Mouse (Mus musculus): ENCODE results near the gene Prodh2. TPM values are rescaled to one million over a fixed set of nuclear protein-coding genes. Genes with fewer than 3 reads are reported as not detected.

The Prodh2 gene
- polyA plus RNA-seq, 1 experiment from 2014 or later = not detected

DNA sequence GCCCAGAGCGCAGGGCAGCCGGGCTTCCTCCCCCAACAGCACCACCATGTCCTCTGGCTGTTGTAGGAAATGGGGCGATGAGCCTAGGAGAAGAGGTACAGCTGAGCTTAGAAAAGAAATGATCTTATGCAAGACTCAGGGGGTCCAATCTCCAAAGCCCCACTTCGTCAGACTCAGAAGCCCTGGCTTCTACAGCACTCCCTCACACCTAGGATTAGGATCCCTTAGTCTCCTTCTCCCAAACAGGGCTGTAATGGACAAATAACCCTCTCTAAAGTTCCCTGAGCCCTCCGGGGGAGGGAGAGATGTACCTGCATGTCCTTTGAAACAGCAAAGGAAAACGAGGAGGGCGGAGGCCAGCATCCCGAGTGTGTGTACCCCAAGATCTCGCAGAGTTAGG is 36.9 kb upstream of the Prodh2 start:
- peak overlapping the region; percentile 28; the same call in 1 of the 2 replicates for H3K4me3 ChIP-seq (ENCODE audit: low read depth, low read length)
- no peak for ATAC-seq
- H3K9ac ChIP-seq (ENCODE audit: low read depth, low read length) = peak overlapping the region; percentile 30; the same call in 1 of the 2 replicates
- H3K36me3 ChIP-seq (ENCODE audit: control insufficient read depth, insufficient read depth, low read length) = no peaks in the 10 kb centered on the region
- peak overlapping the region; percentile 59 for H3K4me2 ChIP-seq (ENCODE audit: low read length)
- peaks cover 72% of the 10 kb centered on the region for H3K27me3 ChIP-seq (ENCODE audit: control insufficient read depth, insufficient read depth, low read depth, low read length)
- peaks cover 27% of the 10 kb centered on the region for H3K4me1 ChIP-seq (ENCODE audit: control insufficient read depth, insufficient read depth, low read length)
- no peak overlapping the region for H3K27ac ChIP-seq (ENCODE audit: low read length)
- WGBS = 1% methylated on average over 9 of the region's 9 CpGs
- H3K9me3 ChIP-seq (replicated peaks; ENCODE audit: control insufficient read depth, low read length, poor library complexity, severe bottlenecking) = no peaks in the 10 kb centered on the region

DNA sequence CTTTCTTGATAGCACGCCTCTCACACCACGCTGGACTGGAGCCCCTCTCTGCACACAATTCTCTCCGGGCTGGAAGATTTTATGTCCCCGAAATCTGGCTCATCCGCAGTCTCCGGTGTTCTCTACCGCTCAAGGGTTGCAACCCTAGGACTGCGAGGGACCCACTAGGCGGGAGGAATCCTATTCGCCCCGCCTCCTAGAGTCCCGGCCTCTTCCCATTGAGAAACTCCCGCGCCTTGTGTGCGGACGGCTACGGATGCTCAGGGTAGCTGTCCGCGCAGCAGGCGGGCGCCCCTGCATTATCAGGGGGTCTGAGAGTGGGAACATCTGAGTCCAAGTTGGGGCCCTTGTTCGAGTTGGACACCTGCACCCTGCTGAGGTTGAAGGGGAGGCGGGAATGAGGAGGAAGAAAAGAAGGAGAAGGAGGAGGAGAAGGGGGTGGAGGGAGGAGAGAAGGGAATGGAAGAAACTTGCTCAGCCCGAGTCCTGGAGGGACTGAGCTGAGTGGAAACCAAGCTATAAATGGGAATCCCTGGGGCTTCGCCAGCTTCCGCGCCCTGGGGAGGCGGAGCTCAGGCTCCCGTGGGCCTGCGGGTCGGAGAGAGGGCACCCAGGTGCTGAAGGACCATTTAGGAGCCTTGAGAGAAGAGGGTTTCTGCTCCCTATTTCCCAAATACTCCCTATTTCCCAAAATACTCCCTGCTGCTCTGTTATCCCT is 36.4 kb upstream of the Prodh2 start:
- H3K27ac ChIP-seq (ENCODE audit: low read length) = no peak overlapping the region
- H3K27me3 ChIP-seq (ENCODE audit: control insufficient read depth, insufficient read depth, low read depth, low read length) = peaks cover 70% of the 10 kb centered on the region
- peaks cover 27% of the 10 kb centered on the region for H3K4me1 ChIP-seq (ENCODE audit: control insufficient read depth, insufficient read depth, low read length)
- no peaks in the 10 kb centered on the region for H3K36me3 ChIP-seq (ENCODE audit: control insufficient read depth, insufficient read depth, low read length)
- no peaks in the 10 kb centered on the region for H3K9me3 ChIP-seq (replicated peaks; ENCODE audit: control insufficient read depth, low read length, poor library complexity, severe bottlenecking)
- under 1% methylated on average over 31 of the region's 31 CpGs for WGBS
- H3K4me2 ChIP-seq (ENCODE audit: low read length) = peak overlapping the region; percentile 59
- ATAC-seq = 0 out of 2 replicates have a peak, but pooled peaks have one; percentile 18
- H3K9ac ChIP-seq (ENCODE audit: low read depth, low read length) = peak overlapping the region; percentile 31; the same call in 1 of the 2 replicates
- peak overlapping the region; percentile 28 for H3K4me3 ChIP-seq (ENCODE audit: low read depth, low read length)

- WGBS = 2% methylated on average over 16 of the region's 16 CpGs
- Histone ChIP-seq H3K9ac (ENCODE audit: low read depth, low read length) (peak within 1 kb of the TSS; percentile 31; the same call in 1 of the 2 replicates), H3K4me3 (ENCODE audit: low read depth, low read length) (peak within 1 kb of the TSS; percentile 28), H3K27me3 (ENCODE audit: control insufficient read depth, insufficient read depth, low read depth, low read length) (peaks cover 71% of the 10 kb centered on the region), H3K36me3 (ENCODE audit: control insufficient read depth, insufficient read depth, low read length) (no peaks in the 10 kb centered on the region), H3K4me1 (ENCODE audit: control insufficient read depth, insufficient read depth, low read length) (peaks cover 27% of the 10 kb centered on the region), H3K9me3 (replicated peaks; ENCODE audit: control insufficient read depth, low read length, poor library complexity, severe bottlenecking) (no peaks in the 10 kb centered on the region), H3K4me2 (ENCODE audit: low read length) (peak within 1 kb of the TSS; percentile 59), H3K27ac (ENCODE audit: low read length) (no peak within 1 kb of the TSS)
- peak; percentile 80 for ATAC-seq
Measured at GRCm38 (mm10) chr7:30457629-30458330, 35.6 kb upstream of the Prodh2 start, which contains the start of the genes Kirrel2 and Nphs1. Gene Kirrel2 (minus strand): TSS chr7:30457690. Gene Nphs1 (plus strand): TSS chr7:30458315.

DNA sequence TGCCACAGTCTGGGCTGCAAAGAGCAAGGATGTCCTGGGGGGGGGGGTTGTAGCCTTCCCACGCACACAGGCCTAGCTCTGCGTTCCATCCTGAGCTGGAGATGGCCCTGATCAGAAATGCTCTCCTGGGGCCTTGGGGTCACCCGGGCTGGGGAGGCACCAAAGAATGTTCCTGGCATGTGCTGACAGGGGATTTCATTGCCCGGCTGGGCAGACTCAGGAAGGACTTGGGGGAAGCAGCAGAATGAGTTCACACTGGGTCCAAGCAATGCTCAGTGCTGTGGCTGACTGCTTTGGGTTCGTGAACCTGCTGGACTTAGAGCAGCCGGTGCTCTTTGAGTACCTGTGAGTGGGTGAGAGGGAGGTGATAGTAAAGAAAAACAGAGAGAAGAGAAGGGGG is 33.9 kb upstream of the Prodh2 start:
- no peak overlapping the region for H3K4me2 ChIP-seq (ENCODE audit: low read length)
- 36% methylated on average over 6 of the region's 6 CpGs for WGBS
- H3K4me1 ChIP-seq (ENCODE audit: control insufficient read depth, insufficient read depth, low read length) = peaks cover 19% of the 10 kb centered on the region
- no peak for ATAC-seq
- H3K9ac ChIP-seq (ENCODE audit: low read depth, low read length) = no peak overlapping the region
- H3K27me3 ChIP-seq (ENCODE audit: control insufficient read depth, insufficient read depth, low read depth, low read length) = peaks cover 71% of the 10 kb centered on the region
- H3K36me3 ChIP-seq (ENCODE audit: control insufficient read depth, insufficient read depth, low read length) = no peaks in the 10 kb centered on the region
- H3K4me3 ChIP-seq (ENCODE audit: low read depth, low read length) = no peak overlapping the region
- no peak overlapping the region for H3K27ac ChIP-seq (ENCODE audit: low read length)
- no peaks in the 10 kb centered on the region for H3K9me3 ChIP-seq (replicated peaks; ENCODE audit: control insufficient read depth, low read length, poor library complexity, severe bottlenecking)

GRCm38 (mm10) chr7:30463568-30463967 is 29.9 kb upstream of the Prodh2 start:
- Histone ChIP-seq H3K4me3 (ENCODE audit: low read depth, low read length) (no peak overlapping the region), H3K9me3 (replicated peaks; ENCODE audit: control insufficient read depth, low read length, poor library complexity, severe bottlenecking) (no peaks in the 10 kb centered on the region), H3K4me1 (ENCODE audit: control insufficient read depth, insufficient read depth, low read length) (no peaks in the 10 kb centered on the region), H3K27ac (ENCODE audit: low read length) (no peak overlapping the region), H3K36me3 (ENCODE audit: control insufficient read depth, insufficient read depth, low read length) (no peaks in the 10 kb centered on the region), H3K9ac (ENCODE audit: low read depth, low read length) (no peak overlapping the region), H3K27me3 (ENCODE audit: control insufficient read depth, insufficient read depth, low read depth, low read length) (peaks cover 77% of the 10 kb centered on the region), H3K4me2 (ENCODE audit: low read length) (no peak overlapping the region)
- WGBS = 29% methylated on average over 7 of the region's 7 CpGs
- no peak for ATAC-seq

DNA sequence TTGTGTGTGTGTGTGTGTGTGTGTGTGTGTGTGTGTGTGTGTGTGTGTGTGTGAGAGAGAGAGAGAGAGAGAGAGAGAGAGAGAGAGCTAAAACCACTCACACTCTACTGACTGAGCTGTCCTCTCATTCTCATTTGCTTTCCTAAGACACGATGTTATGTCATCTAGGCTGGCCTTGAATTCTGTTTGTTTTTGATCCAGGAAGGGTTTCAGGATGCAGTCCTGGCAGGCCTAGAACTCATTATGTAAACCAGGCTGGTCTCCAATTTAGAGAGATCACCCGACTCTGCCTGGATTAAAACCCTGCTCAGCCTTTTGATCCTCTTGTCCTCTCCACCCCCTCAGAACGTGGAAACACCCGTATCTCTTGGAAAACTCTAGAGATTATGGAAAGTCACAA is 29.4 kb upstream of the Prodh2 start:
- Histone ChIP-seq H3K27ac (ENCODE audit: low read length) (no peak overlapping the region), H3K9me3 (replicated peaks; ENCODE audit: control insufficient read depth, low read length, poor library complexity, severe bottlenecking) (no peaks in the 10 kb centered on the region), H3K36me3 (ENCODE audit: control insufficient read depth, insufficient read depth, low read length) (no peaks in the 10 kb centered on the region), H3K4me3 (ENCODE audit: low read depth, low read length) (no peak overlapping the region), H3K9ac (ENCODE audit: low read depth, low read length) (no peak overlapping the region), H3K27me3 (ENCODE audit: control insufficient read depth, insufficient read depth, low read depth, low read length) (peaks cover 77% of the 10 kb centered on the region), H3K4me1 (ENCODE audit: control insufficient read depth, insufficient read depth, low read length) (no peaks in the 10 kb centered on the region), H3K4me2 (ENCODE audit: low read length) (no peak overlapping the region)
- ATAC-seq = no peak
- 10% methylated on average over 4 of the region's 4 CpGs for WGBS

GRCm38 (mm10) chr7:30464816-30465300 is 28.6 kb upstream of the Prodh2 start:
- no peak overlapping the region for H3K4me3 ChIP-seq (ENCODE audit: low read depth, low read length)
- no peak overlapping the region for H3K9ac ChIP-seq (ENCODE audit: low read depth, low read length)
- H3K27ac ChIP-seq (ENCODE audit: low read length) = no peak overlapping the region
- ATAC-seq = no peak
- H3K27me3 ChIP-seq (ENCODE audit: control insufficient read depth, insufficient read depth, low read depth, low read length) = peaks cover 71% of the 10 kb centered on the region
- H3K4me2 ChIP-seq (ENCODE audit: low read length) = no peak overlapping the region
- H3K36me3 ChIP-seq (ENCODE audit: control insufficient read depth, insufficient read depth, low read length) = no peaks in the 10 kb centered on the region
- no peaks in the 10 kb centered on the region for H3K9me3 ChIP-seq (replicated peaks; ENCODE audit: control insufficient read depth, low read length, poor library complexity, severe bottlenecking)
- H3K4me1 ChIP-seq (ENCODE audit: control insufficient read depth, insufficient read depth, low read length) = no peaks in the 10 kb centered on the region
- 13% methylated on average over 6 of the region's 6 CpGs for WGBS

GRCm38 (mm10) chr7:30472411-30472810 is 21.0 kb upstream of the Prodh2 start:
- no peak for ATAC-seq
- 51% methylated on average over 5 of the region's 5 CpGs for WGBS

GRCm38 (mm10) chr7:30474999-30475398 is 18.4 kb upstream of the Prodh2 start:
- Histone ChIP-seq H3K27me3 (ENCODE audit: control insufficient read depth, insufficient read depth, low read depth, low read length) (no peaks in the 10 kb centered on the region), H3K9me3 (replicated peaks; ENCODE audit: control insufficient read depth, low read length, poor library complexity, severe bottlenecking) (no peaks in the 10 kb centered on the region), H3K9ac (ENCODE audit: low read depth, low read length) (no peak overlapping the region), H3K4me3 (ENCODE audit: low read depth, low read length) (no peak overlapping the region), H3K4me1 (ENCODE audit: control insufficient read depth, insufficient read depth, low read length) (peaks cover 6% of the 10 kb centered on the region; the same call in 1 of the 2 replicates), H3K27ac (ENCODE audit: low read length) (no peak overlapping the region), H3K36me3 (ENCODE audit: control insufficient read depth, insufficient read depth, low read length) (no peaks in the 10 kb centered on the region), H3K4me2 (ENCODE audit: low read length) (no peak overlapping the region)
- WGBS = 64% methylated on average over 4 of the region's 4 CpGs
- ATAC-seq = no peak

More at GRCm38 (mm10) chr7:30472411-30472810, 21.0 kb upstream of the Prodh2 start:
- Histone ChIP-seq H3K27ac (ENCODE audit: low read length) (no peak overlapping the region), H3K27me3 (ENCODE audit: control insufficient read depth, insufficient read depth, low read depth, low read length) (peaks cover 6% of the 10 kb centered on the region), H3K9ac (ENCODE audit: low read depth, low read length) (no peak overlapping the region), H3K4me2 (ENCODE audit: low read length) (no peak overlapping the region), H3K4me1 (ENCODE audit: control insufficient read depth, insufficient read depth, low read length) (0 out of 2 replicates have a peak, but pooled peaks cover 1% of the 10 kb centered on the region), H3K9me3 (replicated peaks; ENCODE audit: control insufficient read depth, low read length, poor library complexity, severe bottlenecking) (no peaks in the 10 kb centered on the region), H3K36me3 (ENCODE audit: control insufficient read depth, insufficient read depth, low read length) (no peaks in the 10 kb centered on the region), H3K4me3 (ENCODE audit: low read depth, low read length) (no peak overlapping the region)

Measured in midbrain, embryonic 16.5 days (tissue).